Mouse (Mus musculus) heart, adult 2 months (tissue): ENCODE measurements around the gene Kalrn. TPM values are rescaled to one million over a fixed set of nuclear protein-coding genes. Genes with fewer than 3 reads are reported as not detected.
A peak's percentile ranks its signal among the peaks of the same experiment; 100 is the strongest.

Experiments
- DNase-seq, 2 experiments: peaks; one replicate each; pipeline ENCODE4 v3.0.0; 2021
- H3K27ac ChIP-seq: fragments of 200-600 bp; 2 replicates; pipeline ENCODE4 v1.8.1; 2022
- H3K27me3 ChIP-seq: fragments of 200-500 bp; 2 replicates; pipeline ENCODE4 v1.6.1; 2012; ENCODE audit warnings: mild to moderate bottlenecking, low read length, inconsistent platforms, mixed read lengths; ENCODE audit not compliant: control insufficient read depth, insufficient read depth
- H3K36me3 ChIP-seq: fragments of 200-500 bp; 2 replicates; pipeline ENCODE4 v1.6.1; 2012; ENCODE audit warnings: low read length, inconsistent platforms; ENCODE audit not compliant: control insufficient read depth, insufficient read depth
- H3K4me1 ChIP-seq: fragments of 200-500 bp; 2 replicates; pipeline ENCODE4 v1.6.1; 2011; ENCODE audit warnings: low read length; ENCODE audit not compliant: control insufficient read depth, insufficient read depth
- H3K4me3 ChIP-seq: fragments of 200-600 bp; 2 replicates; pipeline ENCODE4 v1.8.1; 2022
- H3K79me2 ChIP-seq: fragments of 200-500 bp; replicated peaks from 2 replicates; pipeline ENCODE4 v1.6.1; 2012; ENCODE audit warnings: mild to moderate bottlenecking, inconsistent platforms, low read length, moderate library complexity, mixed read lengths; ENCODE audit not compliant: control insufficient read depth, insufficient read depth
- H3K9ac ChIP-seq: fragments of 200-500 bp; 2 replicates; pipeline ENCODE4 v1.6.1; 2012; ENCODE audit warnings: low read depth, mild to moderate bottlenecking, control low read depth, inconsistent platforms, low read length, mixed read lengths
- CTCF ChIP-seq: fragments of 200-600 bp; IDR thresholded peaks from 2 replicates; pipeline ENCODE4 v1.8.1; 2022; ENCODE audit warnings: antibody characterized with exemption, mild to moderate bottlenecking, moderate library complexity
- EP300 ChIP-seq: fragments of 200-500 bp; IDR thresholded peaks from 2 replicates; pipeline ENCODE4 v1.6.1; 2011; ENCODE audit warnings: low read depth, low read length, control low read depth; ENCODE audit not compliant: insufficient read depth
- POLR2A ChIP-seq: fragments of 200-500 bp; IDR thresholded peaks from 2 replicates; pipeline ENCODE4 v1.6.1; 2011; ENCODE audit warnings: mild to moderate bottlenecking, low read depth, low read length, control low read depth; ENCODE audit not compliant: insufficient read depth
- WGBS: fragments of 180-500 bp; shearing (Covaris S2); methylation state at CpG from one replicate; pipeline ENCODE4 v1.1.7; 2018; 5-methylcytosine and 5-hydroxymethylcytosine counted together
- intact Hi-C: fragments of 180-260 bp; cut with DNase I; formaldehyde crosslinking; loops from one replicate; pipeline ENCODE4 v1.15.1; 2025
- polyA plus RNA-seq: library from polyadenylated mRNA; depleted of rRNA; stranded (reverse); fragments of >200 nt; gene quantifications from 2 replicates; pipeline ENCODE4 v1.2.3, GENCODE M21; 2012
- total RNA-seq, 2 experiments: library from RNA; stranded (reverse); gene quantifications; 2 replicates each; pipeline ENCODE4 v1.2.3; 2021

Kalrn gene
- total and polyA plus RNA-seq, 3 experiments, result 8.2 to 31.8 (median 26.1) TPM

DNA sequence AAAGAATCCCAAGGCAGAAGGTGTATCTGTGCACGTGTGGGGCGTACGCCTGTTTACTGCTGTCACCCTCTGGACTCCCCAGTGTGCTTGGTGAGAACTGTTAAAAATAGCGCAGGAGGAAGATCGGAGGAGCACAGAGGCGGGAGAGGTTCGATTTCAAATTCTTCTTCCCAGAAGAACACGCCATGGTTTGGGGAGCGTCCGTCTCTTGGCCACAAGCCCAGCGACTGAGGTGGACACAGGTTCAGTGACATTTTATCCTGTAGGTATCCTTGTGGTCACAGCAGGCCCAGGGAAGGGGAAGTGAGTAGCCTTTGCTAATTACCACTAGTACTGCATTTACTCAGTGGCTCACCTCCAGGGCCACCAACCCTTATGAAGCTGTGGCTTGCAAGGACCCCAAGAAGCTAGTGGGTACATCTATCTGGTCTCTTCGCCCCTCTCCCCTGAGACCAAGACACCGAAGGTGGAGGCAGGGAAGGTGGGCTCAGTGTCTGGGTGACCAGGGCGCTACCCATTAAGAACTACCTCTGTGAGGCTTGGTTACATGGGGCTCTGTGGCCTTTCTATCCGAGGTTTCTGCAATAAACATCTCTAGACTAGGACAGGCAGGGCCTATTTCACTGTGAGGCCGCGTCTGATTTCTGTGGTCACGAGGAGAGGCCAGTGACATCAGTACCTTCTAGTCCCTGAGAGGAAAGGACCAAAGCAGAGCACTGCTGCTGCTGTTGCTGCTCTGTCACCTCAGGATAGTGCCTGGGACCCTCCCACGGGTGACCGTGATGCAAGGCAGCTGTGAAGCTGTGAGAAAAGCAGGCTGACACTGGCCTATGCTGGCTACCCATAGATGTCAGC lies 561.1 kb downstream of the Kalrn start:
- Histone ChIP-seq H3K79me2 (no peaks in the 10 kb centered on the region), H3K4me3 (no peak overlapping the region), H3K27ac (no peak overlapping the region), H3K36me3 (no peaks in the 10 kb centered on the region), H3K9ac (no peak overlapping the region), H3K4me1 (no peaks in the 10 kb centered on the region), H3K27me3 (no peaks in the 10 kb centered on the region)
- TF ChIP-seq POLR2A (no peak), EP300 (no peak)
- intact Hi-C loops, result no loop called here
- DNase-seq, result peak in 1 of 2 experiments; percentile 16
- 71% methylated on average over 20 of the region's 20 CpGs for WGBS

DNA sequence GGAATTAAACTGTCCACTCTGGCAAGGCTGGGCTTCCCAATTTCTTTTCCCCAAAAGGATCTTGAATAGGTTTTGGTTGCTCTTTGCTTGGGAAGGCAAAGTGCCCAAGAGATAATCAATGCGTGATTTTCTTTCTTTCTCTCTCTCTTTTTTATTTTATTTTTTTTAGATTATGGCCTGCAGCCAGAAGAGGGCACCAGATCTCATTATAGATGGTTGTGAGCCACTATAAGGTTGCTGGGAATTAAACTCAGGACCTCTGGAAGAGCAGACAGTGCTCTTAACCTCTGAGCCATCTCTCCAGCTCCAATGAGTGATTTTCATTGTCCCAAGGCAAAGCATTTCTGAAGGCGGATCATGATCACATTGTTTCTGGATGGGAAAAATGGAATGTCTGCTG lies 563.8 kb downstream of the Kalrn start:
- H3K36me3 ChIP-seq, result no peaks in the 10 kb centered on the region
- no peak for DNase-seq
- no peaks in the 10 kb centered on the region for H3K27me3 ChIP-seq
- no peak for TF ChIP-seq POLR2A
- intact Hi-C loops, result no loop called here
- no peak overlapping the region for H3K27ac ChIP-seq
- WGBS, result 90% methylated on average over 2 of the region's 2 CpGs
- no peaks in the 10 kb centered on the region for H3K79me2 ChIP-seq
- H3K9ac ChIP-seq, result no peak overlapping the region
- H3K4me1 ChIP-seq, result no peaks in the 10 kb centered on the region
- no peak overlapping the region for H3K4me3 ChIP-seq

DNA sequence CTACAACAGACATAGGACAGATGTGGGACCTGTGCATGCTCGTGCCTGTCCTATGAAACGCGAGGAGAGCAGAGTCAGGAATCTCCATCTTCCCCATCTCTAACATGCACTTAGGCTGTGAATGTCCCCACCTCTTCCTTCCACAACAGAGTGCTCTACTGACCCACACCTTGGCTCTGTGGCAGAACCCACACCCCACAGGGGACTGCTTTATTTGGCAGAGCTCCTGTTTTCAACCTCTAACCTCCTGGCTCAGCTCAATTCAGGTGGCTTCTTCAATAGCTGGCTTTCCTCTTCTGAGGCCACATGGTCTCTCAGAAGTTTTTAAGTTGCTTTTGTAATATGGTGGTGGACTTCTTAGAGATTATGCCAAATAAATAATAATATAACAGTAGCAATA lies 567.3 kb downstream of the Kalrn start:
- no peak overlapping the region for H3K9ac ChIP-seq
- DNase-seq, result no peak
- no peaks in the 10 kb centered on the region for H3K79me2 ChIP-seq
- 95% methylated on average over 3 of the region's 3 CpGs for WGBS
- TF ChIP-seq EP300 (no peak), POLR2A (no peak), CTCF (no peak)
- H3K4me1 ChIP-seq, result 0 out of 2 replicates have a peak, but pooled peaks cover 2% of the 10 kb centered on the region
- no peak overlapping the region for H3K27ac ChIP-seq
- no peaks in the 10 kb centered on the region for H3K27me3 ChIP-seq
- no peak overlapping the region for H3K4me3 ChIP-seq
- H3K36me3 ChIP-seq, result no peaks in the 10 kb centered on the region
- intact Hi-C loops, result no loop called here

DNA sequence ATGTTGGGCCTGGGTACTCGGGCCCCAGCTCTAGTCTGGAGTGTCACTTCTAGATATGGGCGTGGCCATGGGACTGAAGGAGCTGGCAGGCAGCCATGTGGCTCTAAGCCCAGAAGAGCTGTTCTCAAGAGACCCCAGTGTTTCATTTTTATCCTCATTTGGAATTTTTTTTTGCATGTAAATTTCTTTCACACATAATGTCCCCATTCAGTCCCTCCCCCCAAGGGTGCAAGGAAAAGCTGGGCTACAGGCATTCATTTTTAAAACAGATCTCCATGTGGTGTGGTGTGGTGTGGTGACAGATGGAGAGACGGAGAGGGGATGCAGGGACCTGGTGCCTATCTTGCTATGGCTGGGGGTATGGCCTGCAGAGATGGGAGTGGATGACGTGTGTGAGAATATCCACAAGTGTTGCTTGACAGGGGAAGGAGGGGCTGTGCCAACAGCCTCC lies 569.2 kb downstream of the Kalrn start:
- Histone ChIP-seq H3K4me1 (peaks cover 2% of the 10 kb centered on the region; the same call in 1 of the 2 replicates), H3K27me3 (no peaks in the 10 kb centered on the region), H3K4me3 (no peak overlapping the region), H3K36me3 (no peaks in the 10 kb centered on the region), H3K9ac (no peak overlapping the region), H3K27ac (no peak overlapping the region), H3K79me2 (no peaks in the 10 kb centered on the region)
- intact Hi-C loops, result no loop called here
- no peak for TF ChIP-seq CTCF
- no peak for TF ChIP-seq POLR2A
- 21% methylated on average over 4 of the region's 4 CpGs for WGBS
- peak; percentile 28 to 37 for DNase-seq

DNA sequence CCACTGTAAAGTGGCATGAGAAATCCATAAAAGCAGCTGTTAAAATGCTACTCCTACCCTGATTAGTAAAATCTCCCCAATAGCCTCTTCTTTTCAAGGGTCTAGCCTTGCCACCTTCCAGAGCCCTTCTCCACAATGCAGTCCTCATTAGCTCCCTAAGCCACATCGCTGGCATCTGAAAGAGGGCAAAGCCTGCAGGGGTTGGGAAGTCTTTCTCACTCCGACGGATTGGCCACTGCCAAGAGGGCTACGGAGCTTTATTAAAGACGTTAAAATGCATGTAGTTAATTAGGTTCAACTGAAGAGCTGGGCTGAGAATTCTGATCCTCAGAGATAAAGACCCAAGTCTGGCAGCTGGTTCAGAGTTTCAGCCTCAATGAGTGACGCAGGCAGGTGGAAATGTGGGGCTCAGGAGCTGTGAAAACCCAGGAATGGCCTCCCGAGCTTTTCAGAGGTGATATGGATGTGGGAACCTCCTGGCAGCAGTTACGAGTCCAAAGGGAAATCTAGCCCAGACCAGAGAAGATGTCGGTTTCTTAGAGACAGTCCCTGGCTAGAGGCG lies 569.7 kb downstream of the Kalrn start:
- 50% methylated on average over 10 of the region's 10 CpGs for WGBS
- Histone ChIP-seq H3K9ac (no peak overlapping the region), H3K27ac (no peak overlapping the region), H3K4me1 (peaks cover 2% of the 10 kb centered on the region; the same call in 1 of the 2 replicates), H3K79me2 (no peaks in the 10 kb centered on the region), H3K4me3 (no peak overlapping the region), H3K36me3 (no peaks in the 10 kb centered on the region), H3K27me3 (no peaks in the 10 kb centered on the region)
- no peak for DNase-seq
- intact Hi-C loops, result no loop called here
- TF ChIP-seq EP300 (no peak), CTCF (no peak), POLR2A (no peak)

- DNase-seq, result peak in 1 of 2 experiments; percentile 31
- TF ChIP-seq CTCF, result no peak
- no peak for TF ChIP-seq POLR2A
- peak; percentile 69; the same call in 1 of the 2 replicates for TF ChIP-seq EP300
- no peak overlapping the region for H3K27ac ChIP-seq
Observed at GRCm38 (mm10) chr16:34000715-34001114, 572.6 kb downstream of the Kalrn start.

More at GRCm38 (mm10) chr16:34000715-34001114, 572.6 kb downstream of the Kalrn start:
- Histone ChIP-seq H3K9ac (no peak overlapping the region), H3K79me2 (no peaks in the 10 kb centered on the region), H3K4me3 (no peak overlapping the region), H3K4me1 (peaks cover 2% of the 10 kb centered on the region; the same call in 1 of the 2 replicates), H3K27me3 (no peaks in the 10 kb centered on the region), H3K36me3 (no peaks in the 10 kb centered on the region)
- 32% methylated on average over 8 of the region's 8 CpGs for WGBS
- intact Hi-C loops, result no loop called here
